Mouse (Mus musculus): ENCODE results near the gene Optn.

DNA sequence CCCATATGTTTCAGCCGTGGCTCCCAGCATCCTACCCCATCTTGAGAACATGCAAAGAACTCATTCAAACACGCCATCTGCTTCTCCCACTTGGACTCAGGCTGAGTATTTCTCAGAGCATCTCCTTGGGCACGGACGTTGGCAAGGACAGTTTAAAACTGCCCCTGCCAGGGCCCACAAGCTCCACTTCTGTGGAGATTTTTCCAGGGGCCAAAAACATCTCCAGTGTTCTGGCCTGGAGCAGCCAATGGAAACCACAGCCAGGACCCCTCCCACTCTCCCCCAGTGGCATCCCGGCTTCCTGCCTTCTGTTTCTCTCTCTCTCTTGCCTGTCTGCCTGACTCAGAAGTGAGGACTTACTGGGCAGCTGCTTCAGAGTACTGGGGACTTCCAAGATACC is 88.0 kb downstream of the Optn start, which contains the start of gene Ucma:
- TF ChIP-seq CTCF (IDR thresholded peaks at IDR 0.05; ENCODE audit: low read depth, low read length) (no peak), POLR2A (IDR thresholded peaks at IDR 0.05; ENCODE audit: insufficient read depth, low read length) (no peak)

All from ES-Bruce4 (cell line).